Mouse (Mus musculus): ENCODE data around the gene Atp8a1.

GRCm38 (mm10) chr5:67688001-67688400 is 159.2 kb downstream of the Atp8a1 start:
- TF ChIP-seq CTCF (IDR thresholded peaks at IDR 0.05; ENCODE audit: low read depth, low read length): no peak
- no peak for TF ChIP-seq POLR2A (IDR thresholded peaks at IDR 0.05; ENCODE audit: insufficient read depth, low read length)
- no peak for TF ChIP-seq EP300 (IDR thresholded peaks at IDR 0.05; ENCODE audit: insufficient read depth, low read depth, low read length)
